Mouse (Mus musculus): ENCODE data around the gene Ube2d2b.

Gene Ube2d2b

DNA sequence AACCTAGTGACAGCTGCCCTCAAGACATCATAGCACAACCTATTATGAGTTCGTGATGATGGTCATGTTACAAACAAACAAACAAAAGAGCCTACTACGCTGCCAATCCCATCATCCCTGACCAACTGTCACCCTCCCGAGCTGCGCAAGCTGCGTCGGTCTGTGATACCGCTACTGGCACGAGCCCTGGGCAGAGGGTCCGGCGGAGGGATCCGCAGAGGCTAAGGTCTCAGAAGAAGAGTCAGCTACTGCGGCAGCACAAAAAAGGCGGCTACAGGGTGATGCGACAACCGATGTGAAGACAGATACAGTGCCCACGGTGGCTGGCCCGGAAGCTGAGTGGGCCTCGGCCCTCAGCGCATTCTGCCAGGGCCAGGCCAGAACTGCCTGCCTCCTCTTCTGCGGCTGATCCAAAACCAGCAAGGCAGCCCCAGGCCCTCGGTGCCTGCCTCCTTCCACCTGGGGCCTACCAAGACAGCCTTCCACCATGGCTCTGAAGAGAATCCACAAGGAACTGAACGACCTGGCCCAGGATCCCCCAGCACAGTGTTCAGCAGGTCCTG, at the start of gene Ube2d2b:
Gene Ube2d2b (plus strand): TSS at position 102 of the 563 bp plus-strand sequence.
- no peak for DNase-seq

- DNase-seq: no peak
These were observed 47.5 kb upstream of the Ube2d2b start for GRCm38 (mm10) chr5:107782360-107782759.

GRCm38 (mm10) chr5:107787682-107788443, 42.0 kb upstream of the Ube2d2b start:
- no peak for DNase-seq

GRCm38 (mm10) chr5:107789492-107789891, 40.4 kb upstream of the Ube2d2b start:
- no peak for DNase-seq

DNA sequence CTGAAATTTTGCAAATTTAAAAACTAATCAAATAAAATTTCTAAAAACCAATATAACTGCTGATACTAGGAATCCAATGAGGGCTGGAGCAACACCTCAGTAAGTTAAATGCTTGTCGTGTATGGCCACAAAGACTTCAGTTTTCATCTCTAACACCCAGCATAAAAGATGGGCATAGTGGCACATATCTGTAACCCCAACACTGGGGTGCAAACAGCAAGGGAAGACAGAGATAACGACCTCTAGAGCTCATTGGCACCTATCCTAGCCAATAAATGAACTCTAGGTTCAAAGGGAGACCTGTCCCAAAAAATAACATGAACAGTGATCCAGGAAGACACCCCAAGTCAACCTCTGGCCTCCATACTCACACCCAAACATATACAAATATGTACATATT, 37.9 kb upstream of the Ube2d2b start:
- no peak for DNase-seq

DNA sequence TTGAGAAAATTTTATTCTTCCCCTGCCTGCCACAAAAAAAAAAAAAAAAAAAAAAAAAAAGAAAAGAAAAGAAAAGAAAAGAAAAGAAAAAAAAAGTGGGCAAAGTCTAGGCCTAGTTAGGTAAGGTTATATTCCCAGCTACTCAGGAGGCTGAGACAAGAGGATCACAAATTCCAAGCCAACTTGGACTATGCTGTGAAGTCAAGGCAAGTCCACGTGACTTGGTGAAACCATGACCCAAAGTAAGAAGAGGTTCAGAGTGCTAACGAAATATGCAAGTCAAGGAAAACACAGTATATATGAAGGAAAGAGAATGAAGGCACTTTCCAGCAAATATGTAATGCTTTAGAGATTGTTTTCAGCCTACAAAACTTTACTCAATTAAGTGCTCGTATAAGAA, 37.4 kb upstream of the Ube2d2b start:
- DNase-seq: no peak

DNA sequence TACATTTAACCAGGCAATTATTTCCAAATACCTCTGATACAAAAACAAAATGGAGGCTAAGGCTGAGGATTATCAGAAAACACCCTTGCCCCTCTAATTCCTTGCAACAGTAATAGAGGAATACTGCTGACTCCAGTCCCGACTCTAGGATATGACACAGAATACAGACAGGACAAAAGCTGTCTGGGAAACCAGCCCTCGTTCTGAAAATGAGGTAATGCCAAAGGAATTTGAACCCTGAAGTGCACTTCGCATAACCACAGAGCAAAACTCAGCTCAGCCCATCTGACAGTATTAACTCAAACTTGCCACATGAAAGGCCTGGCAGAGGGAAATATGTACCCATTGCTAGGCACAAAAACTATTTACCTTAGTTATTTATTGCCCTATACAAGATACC, 36.6 kb upstream of the Ube2d2b start:
- DNase-seq: no peak

GRCm38 (mm10) chr5:107793927-107794326, 36.0 kb upstream of the Ube2d2b start:
- no peak for DNase-seq

GRCm38 (mm10) chr5:107798290-107798689, 31.6 kb upstream of the Ube2d2b start:
- DNase-seq: no peak

DNA sequence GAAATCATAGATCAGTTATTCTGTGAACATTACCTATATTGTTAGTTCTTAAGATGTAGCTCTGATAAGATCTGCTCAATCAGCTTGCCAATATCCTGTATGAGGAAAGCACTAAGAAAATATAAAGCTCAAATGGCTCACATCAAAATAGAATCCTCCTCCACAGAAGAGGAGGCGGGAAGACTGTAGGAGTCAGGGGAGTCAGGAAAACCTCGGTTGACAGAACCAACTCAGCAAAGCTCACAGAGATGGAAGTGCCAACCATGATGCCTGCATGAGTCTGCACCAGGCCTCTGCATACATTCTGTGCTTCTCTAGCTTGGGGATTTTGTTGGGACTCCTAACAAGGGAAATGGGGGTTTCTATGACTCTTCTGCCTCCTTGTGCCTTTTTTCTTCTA, 28.7 kb upstream of the Ube2d2b start:
- DNase-seq: no peak

DNA sequence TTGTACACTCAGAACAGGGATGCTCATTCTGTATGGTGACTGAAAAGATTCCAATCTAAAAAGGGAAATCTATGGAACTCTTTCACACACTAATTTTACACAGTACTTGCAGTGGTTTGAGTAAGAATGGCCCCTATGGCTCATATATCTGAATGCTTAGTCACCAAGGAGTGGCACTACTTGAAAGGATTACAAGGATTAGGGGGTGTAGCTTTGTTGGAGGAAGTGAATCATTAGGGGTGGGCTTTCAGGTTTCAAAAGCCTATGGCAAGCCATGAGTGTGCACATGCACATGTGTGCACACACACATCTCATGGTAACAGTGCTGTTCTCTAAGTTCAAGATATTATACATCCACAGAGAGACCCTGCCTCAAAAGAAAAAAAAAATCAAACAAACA, 27.3 kb upstream of the Ube2d2b start:
- DNase-seq: no peak

DNA sequence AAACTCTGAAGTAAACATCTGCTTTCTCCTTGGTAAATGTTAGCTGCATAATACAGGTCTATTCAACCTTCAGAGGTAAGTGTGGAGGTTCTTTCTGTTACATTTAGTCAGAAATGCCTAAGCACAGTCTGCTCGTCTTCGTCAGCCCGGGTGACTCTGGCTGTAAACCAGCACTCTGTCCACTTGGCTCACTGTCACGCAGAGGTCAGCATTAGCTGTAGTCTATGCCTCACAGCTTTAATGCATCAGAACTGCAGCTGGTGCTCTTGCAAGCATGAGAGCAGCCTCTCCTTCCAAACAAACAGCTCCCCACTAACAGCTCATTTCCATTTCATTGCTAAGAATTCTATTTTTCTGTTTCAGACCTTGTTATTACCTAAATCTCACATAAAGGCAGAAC, 22.4 kb upstream of the Ube2d2b start:
- no peak for DNase-seq

- DNase-seq: no peak
These were observed 15.2 kb upstream of the Ube2d2b start for GRCm38 (mm10) chr5:107814651-107815050.

DNA sequence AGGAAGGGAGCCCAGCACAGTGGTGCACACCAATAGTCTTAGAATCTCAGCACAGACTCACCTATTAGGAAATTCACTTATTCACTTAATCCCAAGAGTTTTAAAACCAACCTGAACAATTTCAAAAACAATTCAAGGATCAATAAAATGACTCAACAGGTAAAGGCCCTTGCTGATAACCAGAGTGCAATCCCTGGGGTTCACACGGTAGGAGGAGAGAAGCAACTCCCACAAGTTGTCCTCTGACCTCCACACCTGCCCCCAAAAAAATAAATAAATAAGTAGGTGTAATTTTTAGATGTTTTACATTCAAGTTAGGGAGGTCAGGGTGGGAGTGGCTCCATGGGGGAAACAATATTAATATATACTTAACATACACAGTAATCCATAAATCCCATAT, 7.4 kb upstream of the Ube2d2b start:
- DNase-seq: no peak

- no peak for DNase-seq
These were observed 1.5 kb downstream of the Ube2d2b start for GRCm38 (mm10) chr5:107831351-107831750.

- DNase-seq: no peak
These were observed 4.4 kb downstream of the Ube2d2b start for GRCm38 (mm10) chr5:107834287-107834686.

- no peak for DNase-seq
These were observed 9.2 kb downstream of the Ube2d2b start for GRCm38 (mm10) chr5:107838891-107839644.

- no peak for DNase-seq
These were observed 10.8 kb downstream of the Ube2d2b start for GRCm38 (mm10) chr5:107840549-107841238.

GRCm38 (mm10) chr5:107847349-107847748, 17.4 kb downstream of the Ube2d2b start:
- peak; percentile 51 for DNase-seq

DNA sequence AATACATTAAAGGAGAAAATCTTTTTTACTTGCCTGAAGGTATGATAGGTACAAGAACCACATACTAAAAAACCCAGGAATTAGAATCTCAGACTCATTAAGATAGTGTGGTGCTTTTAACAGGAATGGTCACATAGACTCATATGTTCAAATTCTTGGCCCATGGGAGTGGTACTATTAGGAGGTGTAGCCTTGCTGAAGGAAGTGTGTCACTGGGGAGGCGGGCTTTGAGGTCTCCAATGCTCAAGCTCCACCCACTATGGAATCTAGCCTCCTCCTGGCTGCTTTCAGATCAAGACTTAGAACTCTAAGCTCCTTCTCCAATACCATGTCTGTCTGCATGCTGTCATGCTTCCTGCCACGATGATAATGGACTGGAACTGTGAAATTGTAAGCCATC, 17.9 kb downstream of the Ube2d2b start:
- DNase-seq: no peak

GRCm38 (mm10) chr5:107848964-107849363, 19.1 kb downstream of the Ube2d2b start:
- no peak for DNase-seq

- DNase-seq: no peak
These were observed 23.9 kb downstream of the Ube2d2b start for GRCm38 (mm10) chr5:107853807-107854206.

DNA sequence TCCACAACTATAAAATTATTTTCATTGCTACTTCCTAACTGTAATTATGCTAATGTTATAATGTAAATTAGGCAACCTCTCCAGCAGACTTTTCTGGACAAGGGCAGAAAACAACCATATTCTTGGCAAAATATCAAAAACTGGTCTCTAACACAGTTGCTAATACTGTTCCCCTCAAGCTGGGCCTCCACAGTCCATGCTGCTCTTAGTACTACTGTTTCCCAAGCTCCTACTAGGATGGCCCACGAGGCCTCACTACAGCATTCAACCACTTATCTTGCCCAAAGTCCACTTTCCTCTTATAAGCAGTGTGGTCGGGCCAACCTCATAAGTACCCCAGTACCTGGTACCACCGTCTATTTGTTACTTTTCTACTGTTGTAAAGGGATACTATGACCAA, 24.7 kb downstream of the Ube2d2b start:
- DNase-seq: no peak

All from cerebellum, adult 8-10 months (tissue).